Comparison of ENCODE assay signal across 12 mouse cellular contexts in genomic region chr11:116439269-116440240, GRCm38 (mm10). TPM values are rescaled to one million over a fixed set of nuclear protein-coding genes. Genes with fewer than 3 reads are reported as not detected.
A peak's percentile ranks its signal among the peaks of the same experiment; 100 is the strongest.
DNase-seq lines count a peak whose midpoint lies in the region; ATAC-seq and TF ChIP-seq lines count a peak whose summit lies in the region.
"Had no signal": no experiment of that assay in that cellular context is flagged by ENCODE, and none has a peak within 500 bp of the region (broad histone marks: within the 10 kb centered on the region; RNA-seq: fewer than 3 reads in every experiment).

No protein-coding gene starts in this region.

- H3K27ac ChIP-seq in forebrain, embryonic 13.5 days = peak overlapping the region; percentile 45; the same call in 1 of the 2 replicates
- H3K27ac ChIP-seq in forebrain, embryonic 12.5 days = no peak overlapping the region
- peak overlapping the region; percentile 60 for H3K27ac ChIP-seq in kidney, postnatal 0 days
- H3K27ac ChIP-seq in bone marrow, adult 2 months (ENCODE audit: control insufficient read depth, insufficient read depth, low read depth, low read length, poor library complexity) = peak overlapping the region; percentile 61
- H3K27ac ChIP-seq: embryonic facial prominence, embryonic 12.5 days; hindbrain, postnatal 0 days; left cerebral cortex, adult 2 months had no signal

- peak; percentile 17; the same call in 1 of the 2 replicates for TF ChIP-seq POLR2A in bone marrow, adult 2 months (IDR thresholded peaks at IDR 0.05; ENCODE audit: borderline replicate concordance, control insufficient read depth, low read depth, low read length)

- ATAC-seq in forebrain, embryonic 13.5 days = no peak
- ATAC-seq in forebrain, embryonic 12.5 days (ENCODE audit: low FRiP score) = no peak
- ATAC-seq in kidney, postnatal 0 days (replicated peaks; ENCODE audit: low FRiP score, low read depth) = no peak
- ATAC-seq: hindbrain, postnatal 0 days had no signal

- no peaks in the 10 kb centered on the region for H3K27me3 ChIP-seq in forebrain, embryonic 13.5 days
- H3K27me3 ChIP-seq in forebrain, embryonic 12.5 days = no peaks in the 10 kb centered on the region; the same call in 1 of the 2 replicates
- H3K27me3 ChIP-seq in kidney, postnatal 0 days (ENCODE audit: insufficient read depth, low read length) = no peaks in the 10 kb centered on the region
- H3K27me3 ChIP-seq in splenic B cell, adult 2 months (ENCODE audit: control insufficient read depth, insufficient read depth, low read length, poor library complexity, severe bottlenecking) = no peaks in the 10 kb centered on the region
- H3K27me3 ChIP-seq: embryonic facial prominence, embryonic 12.5 days had no signal

- 84% methylated on average over 19 of the region's 19 CpGs for WGBS in forebrain, embryonic 13.5 days
- 90% methylated on average over 19 of the region's 19 CpGs for WGBS in forebrain, embryonic 12.5 days
- WGBS in kidney, postnatal 0 days = 66% methylated on average over 19 of the region's 19 CpGs
- 61% methylated on average over 19 of the region's 19 CpGs for WGBS in bone marrow, adult 2 months

- no peak for TF ChIP-seq CTCF in kidney, postnatal 0 days (IDR thresholded peaks at IDR 0.05; ENCODE audit: low read depth)
- no peak for TF ChIP-seq CTCF in bone marrow, adult 2 months (IDR thresholded peaks at IDR 0.05; ENCODE audit: control insufficient read depth, insufficient read depth, low read length)

- no peak overlapping the region for H3K4me2 ChIP-seq in forebrain, embryonic 13.5 days
- no peak overlapping the region for H3K4me2 ChIP-seq in forebrain, embryonic 12.5 days
- no peak overlapping the region for H3K4me2 ChIP-seq in kidney, postnatal 0 days (ENCODE audit: low read length)
- H3K4me2 ChIP-seq: embryonic facial prominence, embryonic 12.5 days had no signal

- DNase-seq in kidney, postnatal 0 days (ENCODE audit: low spot score) = no peak
- DNase-seq in kidney, postnatal 36 days = no peak
- peak; percentile 60 for DNase-seq in splenic B cell, adult 2 months (ENCODE audit: low read depth, low spot score)
- no peak for DNase-seq in ovary, postnatal 36 days (ENCODE audit: low spot score)
- DNase-seq in right cerebral cortex, postnatal 4 days = no peak
- DNase-seq: right cerebral cortex, postnatal 14 days had no signal

- no peaks in the 10 kb centered on the region for H3K9me3 ChIP-seq in forebrain, embryonic 13.5 days (replicated peaks)
- H3K9me3 ChIP-seq in forebrain, embryonic 12.5 days = no peaks in the 10 kb centered on the region
- H3K9me3 ChIP-seq in kidney, postnatal 0 days (replicated peaks; ENCODE audit: low read length) = no peaks in the 10 kb centered on the region
- H3K9me3 ChIP-seq: embryonic facial prominence, embryonic 12.5 days had no signal

- H3K4me1 ChIP-seq in forebrain, embryonic 13.5 days = peaks cover 41% of the 10 kb centered on the region
- peaks cover 33% of the 10 kb centered on the region for H3K4me1 ChIP-seq in forebrain, embryonic 12.5 days
- H3K4me1 ChIP-seq in kidney, postnatal 0 days (replicated peaks; ENCODE audit: insufficient read depth, low read length) = peaks cover 20% of the 10 kb centered on the region
- H3K4me1 ChIP-seq in bone marrow, adult 2 months (ENCODE audit: control insufficient read depth, insufficient read depth, low read length) = no peaks in the 10 kb centered on the region; the same call in 1 of the 2 replicates

- H3K4me3 ChIP-seq in forebrain, embryonic 13.5 days = no peak overlapping the region
- no peak overlapping the region for H3K4me3 ChIP-seq in forebrain, embryonic 12.5 days (replicated peaks)
- H3K4me3 ChIP-seq in kidney, postnatal 0 days (replicated peaks; ENCODE audit: low read depth, low read length) = no peak overlapping the region
- H3K4me3 ChIP-seq in bone marrow, adult 2 months (replicated peaks; ENCODE audit: control insufficient read depth, low read depth, low read length) = no peak overlapping the region
- H3K4me3 ChIP-seq: embryonic facial prominence, embryonic 12.5 days; left cerebral cortex, adult 2 months had no signal

- peaks cover 39% of the 10 kb centered on the region for H3K36me3 ChIP-seq in forebrain, embryonic 13.5 days (ENCODE audit: poor library complexity, severe bottlenecking)
- peaks cover 36% of the 10 kb centered on the region for H3K36me3 ChIP-seq in forebrain, embryonic 12.5 days (replicated peaks)
- peaks cover 16% of the 10 kb centered on the region for H3K36me3 ChIP-seq in kidney, postnatal 0 days (ENCODE audit: insufficient read depth, low read length)
- 0 out of 2 replicates have a peak, but pooled peaks cover 4% of the 10 kb centered on the region for H3K36me3 ChIP-seq in splenic B cell, adult 2 months (ENCODE audit: control insufficient read depth, insufficient read depth, low read length, poor library complexity, severe bottlenecking)

- no peak overlapping the region for H3K9ac ChIP-seq in forebrain, embryonic 13.5 days
- H3K9ac ChIP-seq in forebrain, embryonic 12.5 days = no peak overlapping the region
- H3K9ac ChIP-seq in kidney, postnatal 0 days (ENCODE audit: low read depth, low read length) = no peak overlapping the region
- H3K9ac ChIP-seq: embryonic facial prominence, embryonic 12.5 days had no signal

RNA-seq across cellular contexts. Expression of gene Ubald2, which starts 5.7 kb away (rescaled TPM):
- 45.5 and 58.2 TPM in 2 replicates for polyA plus RNA-seq in forebrain, embryonic 13.5 days (2015; fragmentation: Nextera tagmentation; extraction: Ambion mirVana)
- 50.9 and 59.6 TPM in 2 replicates for polyA plus RNA-seq in forebrain, embryonic 12.5 days (2016; fragmentation: Nextera tagmentation; extraction: Ambion mirVana)
- polyA plus RNA-seq in kidney, postnatal 0 days (2015; fragmentation: Nextera tagmentation; extraction: Ambion mirVana) = 53.5 and 53.6 TPM in 2 replicates
- 157 and 172 TPM in 2 replicates for polyA plus RNA-seq in bone marrow, adult 2 months (2011; ENCODE audit: insufficient read depth, insufficient read length, low replicate concordance, missing spikeins)

RNA-seq across cellular contexts. Expression of gene Qrich2, which starts 26.5 kb away (rescaled TPM):
- 0.09 TPM in 1 of 2 replicates, not detected in the other for polyA plus RNA-seq in forebrain, embryonic 13.5 days (2015; fragmentation: Nextera tagmentation; extraction: Ambion mirVana)
- polyA plus RNA-seq in forebrain, embryonic 12.5 days (2016; fragmentation: Nextera tagmentation; extraction: Ambion mirVana) = not detected in 2 replicates
- 0.24 and 0.32 TPM in 2 replicates for polyA plus RNA-seq in kidney, postnatal 0 days (2015; fragmentation: Nextera tagmentation; extraction: Ambion mirVana)
- polyA plus RNA-seq in bone marrow, adult 2 months (2011; ENCODE audit: insufficient read depth, insufficient read length, low replicate concordance, missing spikeins) = not detected in 2 replicates

RNA-seq across cellular contexts. Expression of gene Rnf157, which starts 26.7 kb away (rescaled TPM):
- 18.1 and 20.6 TPM in 2 replicates for polyA plus RNA-seq in forebrain, embryonic 13.5 days (2015; fragmentation: Nextera tagmentation; extraction: Ambion mirVana)
- 23.3 and 36.8 TPM in 2 replicates for polyA plus RNA-seq in forebrain, embryonic 12.5 days (2016; fragmentation: Nextera tagmentation; extraction: Ambion mirVana)
- polyA plus RNA-seq in kidney, postnatal 0 days (2015; fragmentation: Nextera tagmentation; extraction: Ambion mirVana) = 7.4 and 8.1 TPM in 2 replicates
- polyA plus RNA-seq in bone marrow, adult 2 months (2011; ENCODE audit: insufficient read depth, insufficient read length, low replicate concordance, missing spikeins) = 14.2 and 14.5 TPM in 2 replicates

RNA-seq across cellular contexts. Expression of gene Prpsap1, which starts 54.4 kb away (rescaled TPM):
- polyA plus RNA-seq in forebrain, embryonic 13.5 days (2015; fragmentation: Nextera tagmentation; extraction: Ambion mirVana) = 178 and 184 TPM in 2 replicates
- polyA plus RNA-seq in forebrain, embryonic 12.5 days (2016; fragmentation: Nextera tagmentation; extraction: Ambion mirVana) = 174 and 176 TPM in 2 replicates
- 150 and 167 TPM in 2 replicates for polyA plus RNA-seq in kidney, postnatal 0 days (2015; fragmentation: Nextera tagmentation; extraction: Ambion mirVana)
- polyA plus RNA-seq in bone marrow, adult 2 months (2011; ENCODE audit: insufficient read depth, insufficient read length, low replicate concordance, missing spikeins) = 20.1 and 41.9 TPM in 2 replicates
